Mouse (Mus musculus) ES-CJ7 (cell line): ENCODE results near the gene Carmil1.

Source experiments
- DNase-seq: peaks from one replicate; pipeline ENCODE4 v3.0.0; 2011; ENCODE audit warnings: low read depth, low spot score

Gene Carmil1

GRCm38 (mm10) chr13:24260751-24261591 lies 19.6 kb downstream of the Carmil1 start:
- DNase-seq = no peak

GRCm38 (mm10) chr13:24257809-24258208 lies 22.8 kb downstream of the Carmil1 start:
- no peak for DNase-seq

DNA sequence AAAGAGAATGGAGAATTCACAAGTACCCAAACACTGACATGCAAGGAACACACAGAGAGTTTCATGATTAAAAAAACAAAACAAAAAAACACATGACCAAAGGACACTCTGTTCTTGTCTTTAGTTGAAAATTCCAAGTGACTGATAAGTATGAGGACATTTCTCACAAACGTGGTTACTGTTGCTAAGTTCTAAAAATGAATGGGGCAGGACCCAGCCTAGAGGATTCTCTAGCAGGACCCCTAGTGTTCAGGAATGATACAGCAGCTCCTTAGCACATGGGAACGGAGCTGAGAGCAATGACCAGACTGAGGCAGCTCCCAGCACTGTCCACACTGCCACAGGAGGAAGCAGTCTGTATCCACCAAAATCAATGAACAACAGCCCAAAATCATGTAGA lies 26.6 kb downstream of the Carmil1 start:
- peak; percentile 45 for DNase-seq

GRCm38 (mm10) chr13:24253551-24253950 lies 27.0 kb downstream of the Carmil1 start:
- DNase-seq = no peak

GRCm38 (mm10) chr13:24251236-24251635 lies 29.4 kb downstream of the Carmil1 start:
- DNase-seq = peak; percentile 10

DNA sequence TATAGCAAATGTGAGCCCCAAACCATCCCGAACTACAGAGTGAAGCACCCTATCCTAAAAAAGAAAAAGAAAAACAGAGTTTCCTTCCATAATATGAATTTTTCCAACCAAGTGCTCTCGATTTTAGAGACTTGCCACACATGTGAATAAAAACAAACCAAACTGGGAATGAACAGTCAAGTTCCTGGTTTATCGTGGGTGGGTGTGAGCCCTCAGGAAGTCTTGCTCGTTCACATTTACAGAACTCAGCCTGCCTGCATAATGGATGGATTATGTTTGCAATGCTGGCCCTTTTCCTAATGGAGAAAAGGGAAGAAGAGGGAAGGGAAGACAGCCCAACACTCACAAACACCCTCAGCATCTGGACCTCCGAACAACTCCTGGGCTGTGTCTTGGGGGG lies 32.7 kb downstream of the Carmil1 start:
- no peak for DNase-seq

DNA sequence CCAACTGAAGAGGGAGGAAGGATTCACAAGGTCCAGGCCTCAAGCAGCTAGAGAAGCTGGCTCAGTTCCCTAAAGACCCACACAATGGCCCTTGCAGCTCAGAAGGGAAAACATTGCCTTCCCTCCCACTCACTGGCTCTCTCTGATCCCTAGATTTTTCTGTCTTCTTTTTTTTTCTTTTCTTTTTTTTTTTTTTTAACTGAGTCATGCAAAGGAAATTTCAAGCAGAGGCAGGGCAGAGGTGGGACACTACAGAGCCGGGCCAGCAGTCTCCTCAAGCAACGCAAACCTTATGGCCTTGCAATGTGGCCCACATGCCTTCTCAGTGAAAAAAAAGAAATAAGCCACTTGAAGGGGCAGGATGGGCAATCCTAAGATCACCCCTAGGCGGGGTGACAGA lies 33.2 kb downstream of the Carmil1 start:
- no peak for DNase-seq

- peak; percentile 52 for DNase-seq
Measured at GRCm38 (mm10) chr13:24246266-24246665, 34.3 kb downstream of the Carmil1 start.

DNA sequence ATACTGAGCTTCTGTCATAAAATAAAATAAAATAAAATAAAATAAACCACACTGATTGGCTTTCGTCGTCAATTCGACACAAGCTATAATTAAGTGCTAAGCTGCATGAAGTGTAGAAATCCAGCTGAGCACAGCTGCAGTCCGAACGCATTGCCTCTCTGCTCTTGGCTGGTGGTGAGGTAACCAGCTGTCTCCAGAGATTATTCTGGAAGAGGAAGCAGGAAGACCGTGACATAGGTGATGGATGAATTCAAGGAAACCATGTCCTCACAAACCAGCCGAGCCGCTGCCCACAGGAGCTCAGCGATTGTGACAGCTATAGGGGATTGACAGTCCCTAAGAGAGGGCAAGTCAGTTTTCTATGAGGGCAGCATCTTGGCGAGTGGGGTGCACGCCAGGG lies 36.0 kb downstream of the Carmil1 start:
- DNase-seq = no peak

DNA sequence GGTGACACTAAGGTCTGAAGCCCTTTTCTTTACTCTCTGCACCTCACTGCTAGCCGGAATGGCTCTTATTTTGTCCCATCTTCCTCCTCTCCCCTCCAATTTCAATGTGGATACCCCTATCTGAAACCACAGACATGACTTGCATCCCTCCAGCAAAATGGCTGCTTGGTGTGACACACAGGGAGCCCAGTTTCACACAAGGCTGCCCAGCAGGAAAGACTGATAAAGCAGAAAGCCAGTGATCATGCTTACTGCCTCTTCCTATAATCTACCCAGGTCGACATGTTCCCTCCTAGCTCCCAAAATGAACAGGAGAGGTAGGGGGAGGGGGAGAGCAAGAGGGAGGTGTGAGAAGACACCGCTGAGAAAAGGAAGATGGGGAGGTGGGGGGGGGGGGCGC lies 36.6 kb downstream of the Carmil1 start:
- DNase-seq = no peak

DNA sequence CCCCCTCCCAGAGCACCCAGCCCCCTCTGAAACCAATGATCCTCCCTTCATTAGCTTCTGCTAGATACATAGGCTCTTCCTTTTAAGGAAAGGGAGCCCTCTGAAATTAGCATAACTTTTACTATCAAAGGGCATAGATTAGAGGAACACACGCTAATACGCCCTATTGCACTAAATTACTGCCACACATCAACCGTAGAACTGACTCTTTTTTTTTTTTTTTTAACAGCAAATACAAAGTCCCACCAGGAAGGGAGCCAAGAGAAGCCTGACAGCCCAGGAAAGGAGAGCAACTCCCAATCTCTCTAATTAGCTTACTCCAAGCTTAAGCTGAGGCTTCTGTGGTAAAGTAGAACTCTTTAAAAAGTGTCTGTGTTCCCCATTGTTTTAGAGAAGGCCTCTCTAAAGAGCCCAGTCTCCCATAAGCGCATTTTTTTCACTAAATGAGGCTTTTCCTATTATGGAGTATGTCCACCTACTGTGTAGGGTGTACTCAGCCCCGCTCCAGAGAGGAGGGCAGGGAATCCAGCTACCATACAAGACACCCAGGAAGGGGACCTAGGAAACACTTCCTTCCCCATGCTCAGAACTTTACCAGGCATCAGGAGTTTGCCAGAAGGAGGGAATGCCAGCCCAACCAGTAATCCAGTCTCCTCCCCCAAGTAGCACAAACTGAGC lies 38.0 kb downstream of the Carmil1 start:
- DNase-seq = no peak

GRCm38 (mm10) chr13:24241201-24241600 lies 39.4 kb downstream of the Carmil1 start:
- no peak for DNase-seq

- no peak for DNase-seq
Measured at GRCm38 (mm10) chr13:24240430-24240829, 40.2 kb downstream of the Carmil1 start.

DNA sequence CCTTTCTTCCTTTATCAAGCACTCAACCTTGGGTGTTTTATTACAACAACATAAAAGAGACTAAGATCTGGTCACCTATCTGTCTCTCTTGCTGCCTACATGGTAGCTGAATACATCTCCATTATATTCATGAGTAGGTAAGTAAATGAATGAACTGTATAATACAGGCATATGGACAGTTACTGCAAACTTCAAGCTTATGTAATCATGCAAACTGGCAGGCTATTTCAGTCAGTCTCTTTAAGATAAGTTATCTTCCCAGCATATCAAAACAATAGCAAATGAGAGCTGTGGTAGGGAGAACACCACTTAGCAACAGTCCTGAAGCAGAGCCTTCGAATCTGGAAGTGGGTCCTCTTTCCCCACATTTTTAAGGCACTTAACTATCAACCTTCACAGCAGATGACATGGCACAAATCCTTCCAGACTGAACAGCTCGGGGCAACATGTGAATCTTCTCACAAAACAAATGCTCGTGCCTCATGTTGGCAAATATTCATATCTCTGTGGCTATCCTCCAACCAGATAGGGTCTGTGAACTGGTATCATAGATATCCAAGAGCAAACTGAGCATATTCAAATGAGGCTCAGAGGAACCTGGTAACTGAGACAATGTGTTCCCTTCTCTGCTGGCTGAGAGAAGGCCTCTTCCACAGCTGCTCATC lies 42.0 kb downstream of the Carmil1 start:
- DNase-seq = no peak

DNA sequence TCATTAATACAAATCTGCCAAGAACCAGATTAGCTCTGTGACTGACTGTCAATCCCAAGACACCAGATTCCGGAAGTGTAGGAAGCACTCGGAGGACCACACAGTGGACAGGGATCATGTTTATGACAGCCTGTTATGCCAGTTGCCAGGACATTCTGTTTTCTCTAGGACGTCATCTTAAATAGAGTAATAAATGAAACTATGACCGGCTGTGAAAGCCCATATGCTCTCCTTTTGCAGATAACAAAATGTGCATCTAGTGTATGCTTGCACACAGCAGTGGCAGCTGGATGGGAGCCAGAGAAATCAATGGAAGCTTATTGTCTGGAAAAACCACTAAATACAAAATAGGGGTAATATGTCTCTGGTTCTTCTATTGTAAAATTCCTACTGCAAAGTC lies 43.9 kb downstream of the Carmil1 start:
- no peak for DNase-seq

DNA sequence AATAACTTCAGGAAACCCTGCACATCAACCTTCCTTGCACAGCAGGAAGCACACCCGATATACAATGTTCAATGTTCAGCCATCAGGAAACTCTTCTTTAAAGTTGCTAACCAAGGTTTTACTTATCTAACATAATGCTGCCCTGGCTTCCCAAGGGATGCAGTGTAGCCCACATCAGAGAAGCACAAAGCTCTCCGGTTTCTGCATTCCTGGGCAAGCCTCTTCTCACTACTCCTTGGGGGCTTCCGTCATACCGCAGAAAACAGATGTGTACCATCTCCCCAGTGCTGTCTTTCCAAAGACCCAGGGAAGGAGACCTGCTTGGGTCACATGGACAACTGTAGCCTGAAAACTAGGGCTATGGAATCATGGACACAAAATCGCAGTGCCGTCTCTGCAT lies 47.8 kb downstream of the Carmil1 start:
- no peak for DNase-seq

GRCm38 (mm10) chr13:24231746-24232483 lies 48.7 kb downstream of the Carmil1 start:
- no peak for DNase-seq

DNA sequence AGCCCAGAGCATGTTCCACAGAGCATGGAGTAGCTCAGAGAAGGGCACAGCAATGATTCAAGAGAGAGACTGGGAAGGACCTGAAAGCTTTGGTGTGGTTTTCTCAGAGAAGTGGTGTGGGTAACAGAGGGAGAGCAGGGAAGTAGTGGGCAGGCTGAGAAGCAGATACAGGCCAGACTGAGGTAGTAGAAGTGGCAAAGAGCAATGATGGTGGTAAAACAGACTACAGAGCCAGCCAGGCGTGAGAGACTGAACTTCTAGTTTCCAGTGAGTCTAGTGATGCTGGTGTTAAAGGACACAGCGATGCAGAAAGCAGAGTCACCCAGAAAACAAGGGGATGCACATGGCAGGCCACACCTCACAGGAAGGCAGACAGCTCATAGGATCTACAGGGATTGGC lies 49.4 kb downstream of the Carmil1 start:
- DNase-seq = no peak

- no peak for DNase-seq
Measured at GRCm38 (mm10) chr13:24230541-24231095, 50.0 kb downstream of the Carmil1 start.

DNA sequence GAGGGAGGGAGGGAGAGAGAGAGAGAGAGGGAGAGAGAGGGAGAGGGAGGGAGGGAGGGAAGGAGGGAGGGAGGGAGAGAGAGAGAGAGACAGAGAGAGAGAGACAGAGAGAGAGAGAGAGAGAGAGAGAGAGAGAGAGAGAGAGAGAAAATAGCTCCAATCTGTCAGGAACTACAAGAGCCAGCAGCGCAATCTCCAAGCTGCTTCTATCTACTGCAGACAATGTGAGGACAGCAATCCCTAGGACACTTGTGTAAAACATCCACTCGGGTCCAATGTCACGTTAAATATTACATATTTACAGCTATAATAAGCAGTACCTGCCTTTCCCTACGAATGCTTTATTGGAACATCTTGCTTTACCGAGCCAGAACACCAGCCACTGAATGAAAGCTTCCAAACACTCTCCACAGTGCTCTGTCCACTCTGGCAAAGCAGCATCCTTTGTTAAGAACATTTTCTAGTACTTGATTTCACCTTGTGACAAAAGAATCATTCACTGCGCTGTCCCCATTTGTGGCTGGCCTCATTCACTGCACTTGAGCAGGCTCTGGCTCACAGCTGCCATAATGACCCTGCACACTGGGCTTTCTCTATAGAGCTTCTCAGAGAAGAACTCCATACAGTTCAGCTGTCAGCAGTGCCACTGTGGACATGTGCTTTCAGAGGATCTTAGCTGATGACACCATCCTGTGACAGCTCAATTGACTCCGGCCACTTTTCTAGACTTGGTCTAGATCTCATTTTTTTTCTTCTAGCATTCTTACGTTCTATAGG lies 57.0 kb downstream of the Carmil1 start:
- no peak for DNase-seq

DNA sequence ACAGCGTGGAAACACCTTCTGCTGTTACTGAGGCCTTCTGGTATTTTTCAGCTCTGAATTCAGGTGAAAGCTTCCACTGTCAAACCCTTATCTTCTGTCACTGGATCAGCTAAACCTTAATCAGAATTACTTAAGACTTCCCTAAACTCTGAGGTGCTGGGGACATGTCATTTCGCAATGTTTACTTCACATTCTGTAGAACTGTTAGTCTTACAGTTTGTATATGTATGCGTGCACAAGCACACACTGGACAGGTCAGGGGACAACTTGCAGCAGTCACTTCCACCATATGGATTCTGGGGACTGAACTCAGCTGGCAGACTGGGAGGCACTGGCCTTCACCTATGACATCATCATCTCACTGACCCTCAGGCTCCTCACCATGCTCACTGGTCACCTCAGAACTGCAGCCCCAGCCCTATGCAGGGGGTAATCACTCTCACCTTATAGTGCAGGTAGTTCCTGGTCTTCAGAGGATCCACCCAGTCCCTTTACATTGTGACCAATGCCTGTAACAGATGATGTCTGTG lies 60.1 kb downstream of the Carmil1 start:
- DNase-seq = no peak
